Mouse (Mus musculus) kidney, postnatal 36 days (tissue): ENCODE data around the gene Sod1.

Experiments used
- DNase-seq, 2 experiments: peaks; one replicate each; pipeline ENCODE4 v3.0.0; 2021 to 2022; ENCODE audit warnings: mixed read lengths in 2 of 2

The Sod1 gene

DNA sequence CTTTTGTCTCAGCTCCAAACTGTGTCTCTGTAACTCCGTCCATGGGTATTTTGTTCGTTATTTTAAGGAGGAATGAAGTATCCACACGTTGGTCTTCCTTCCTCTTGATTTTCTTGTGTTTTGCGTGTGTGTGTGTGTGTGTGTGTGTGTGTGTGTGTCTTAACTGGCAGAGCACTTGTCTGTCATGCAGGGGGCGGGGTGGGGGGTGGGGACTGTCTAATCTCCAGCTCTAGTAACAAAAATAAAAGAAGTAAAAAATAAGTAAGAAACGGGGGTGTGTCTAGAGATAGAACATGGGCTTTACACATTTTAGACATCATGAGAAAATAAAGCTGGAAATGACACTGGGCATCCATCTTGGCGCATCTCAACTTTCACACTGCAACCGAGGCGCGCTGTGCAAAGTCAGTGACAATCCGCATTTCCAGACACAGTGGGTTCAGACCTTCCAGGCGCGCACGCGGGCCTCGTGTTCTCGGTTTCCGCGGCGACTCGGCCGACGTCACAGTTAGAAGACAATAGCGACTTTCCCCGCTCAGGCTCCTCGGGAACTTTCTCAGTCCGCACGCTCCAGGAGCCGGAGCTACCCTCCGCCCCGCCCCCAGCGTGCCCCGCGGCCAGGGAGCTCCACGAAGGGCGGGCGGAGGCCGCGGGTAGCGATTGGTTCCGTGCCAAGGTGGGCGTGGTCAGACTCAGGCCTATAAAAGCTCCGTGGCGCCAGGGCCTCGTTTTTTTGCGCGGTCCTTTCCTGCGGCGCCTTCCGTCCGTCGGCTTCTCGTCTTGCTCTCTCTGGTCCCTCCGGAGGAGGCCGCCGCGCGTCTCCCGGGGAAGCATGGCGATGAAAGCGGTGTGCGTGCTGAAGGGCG, at the start of gene Sod1:
Gene Sod1 (plus strand): TSS at position 729 of the 866 bp plus-strand sequence.
- peak; percentile 95 to 98 for DNase-seq

DNA sequence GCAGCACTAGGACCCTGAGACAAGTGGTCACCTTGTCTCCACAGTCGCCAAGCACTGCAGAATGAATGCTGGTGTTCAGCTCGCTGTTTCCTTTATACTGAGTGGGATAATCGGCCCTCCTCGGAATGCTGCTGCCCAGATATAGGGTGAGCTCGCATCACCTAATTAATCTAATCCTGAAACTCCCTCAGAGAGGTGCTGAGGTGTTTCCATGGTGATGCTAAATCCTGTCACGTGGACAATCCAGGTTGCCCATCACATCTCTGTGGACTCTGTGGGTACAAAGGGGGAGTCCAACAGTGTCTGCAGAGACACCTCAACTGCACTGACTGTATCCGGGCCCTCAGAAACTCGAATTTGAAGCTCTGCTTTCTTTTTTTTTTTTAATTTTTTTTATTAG, 49.1 kb upstream of the Sod1 start:
- no peak for DNase-seq

DNA sequence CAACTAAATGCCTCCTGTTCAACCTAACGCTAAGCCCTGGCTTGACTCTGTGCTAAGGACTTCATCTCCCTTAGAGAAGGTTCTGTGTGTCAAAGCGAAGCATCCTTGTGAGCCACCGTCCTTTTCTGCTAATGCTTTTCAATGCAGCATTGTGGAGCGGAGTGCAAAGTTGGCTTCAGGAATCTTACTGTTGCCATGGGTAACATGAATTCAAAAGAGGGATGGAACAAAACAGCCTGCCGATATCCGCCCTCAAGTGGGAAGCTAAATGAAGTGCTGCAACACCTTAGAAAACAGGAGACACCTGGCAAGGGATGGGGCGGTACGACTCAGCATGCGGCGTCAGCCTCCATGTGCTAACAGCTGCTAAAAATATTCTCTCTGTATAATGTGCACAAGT, 44.1 kb upstream of the Sod1 start:
- no peak for DNase-seq

DNA sequence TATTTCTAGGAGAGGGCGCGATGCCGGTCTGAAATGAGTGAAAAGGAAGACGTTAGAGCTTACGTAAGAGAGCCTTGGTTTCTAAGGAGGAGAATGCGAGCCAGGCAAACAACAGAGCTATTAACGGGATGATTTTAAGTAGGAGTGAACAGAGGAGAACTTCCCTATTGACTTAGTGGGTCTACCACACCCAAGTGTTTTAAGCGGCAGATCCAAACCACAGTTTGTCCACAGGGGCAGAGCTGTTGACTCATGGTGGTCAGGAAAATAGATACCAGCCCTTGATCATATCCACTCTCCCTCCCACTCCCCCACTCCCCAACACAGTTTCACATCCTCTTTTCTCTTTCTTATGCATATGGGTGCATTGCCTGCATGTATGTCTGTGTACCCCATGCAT, 43.1 kb upstream of the Sod1 start:
- no peak for DNase-seq

DNA sequence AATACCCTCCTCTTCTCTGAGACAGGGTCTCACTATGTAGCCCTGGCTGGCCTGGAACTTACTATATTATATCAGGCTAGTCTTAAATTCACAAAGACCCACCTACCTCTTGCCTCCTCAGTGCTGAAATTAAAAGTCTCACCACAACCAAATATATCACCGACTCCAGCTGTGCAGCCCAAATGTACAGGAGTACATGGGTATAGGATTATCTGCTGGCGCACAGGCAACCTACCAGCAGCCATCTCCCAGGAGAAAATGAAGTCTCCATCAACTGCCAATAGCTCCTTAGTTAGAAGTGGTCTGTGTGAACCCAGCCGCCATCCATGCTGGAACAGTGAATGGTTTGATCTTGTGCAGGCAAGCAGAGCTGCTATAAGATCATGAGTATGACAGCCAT, 42.1 kb upstream of the Sod1 start:
- DNase-seq: no peak

DNA sequence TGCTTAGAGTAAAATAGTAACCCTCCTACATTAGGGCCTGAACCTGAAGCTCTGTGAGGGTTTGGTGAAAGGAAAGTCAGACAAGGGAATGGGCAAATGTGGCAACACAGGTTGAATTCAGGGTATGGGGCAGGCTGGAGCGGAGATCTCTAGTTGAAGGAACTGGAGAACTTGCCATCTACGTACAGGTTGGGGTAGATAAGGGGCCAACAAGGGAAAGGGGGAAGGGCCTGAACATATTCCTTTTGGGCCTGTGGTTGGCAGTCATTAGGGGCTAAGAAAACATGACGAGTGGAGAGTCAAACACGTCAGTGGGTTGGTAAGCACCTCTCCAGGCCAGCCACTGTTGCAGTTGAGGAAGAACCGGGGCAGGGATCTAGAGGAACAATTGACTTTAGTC, 40.7 kb upstream of the Sod1 start:
- no peak for DNase-seq

DNA sequence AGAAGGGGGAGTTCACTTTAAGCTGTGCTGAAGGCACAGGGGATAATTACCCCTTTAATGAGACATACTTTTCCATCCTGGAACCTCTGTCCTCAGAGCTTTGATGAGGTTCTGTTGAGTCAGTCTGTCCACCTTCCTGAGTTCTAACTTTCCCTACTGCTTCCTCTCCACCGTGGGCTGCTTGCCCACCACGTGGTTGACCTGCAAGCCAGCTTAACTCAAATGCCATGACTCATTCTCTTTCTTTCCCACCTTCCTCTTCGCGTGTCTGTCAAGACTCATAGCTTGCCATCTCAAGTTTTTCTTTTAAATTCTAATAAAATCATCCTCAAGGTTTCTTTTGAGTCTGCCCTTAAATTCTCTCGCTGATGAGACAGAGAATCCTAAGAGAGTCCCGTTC, 39.6 kb upstream of the Sod1 start:
- no peak for DNase-seq

DNA sequence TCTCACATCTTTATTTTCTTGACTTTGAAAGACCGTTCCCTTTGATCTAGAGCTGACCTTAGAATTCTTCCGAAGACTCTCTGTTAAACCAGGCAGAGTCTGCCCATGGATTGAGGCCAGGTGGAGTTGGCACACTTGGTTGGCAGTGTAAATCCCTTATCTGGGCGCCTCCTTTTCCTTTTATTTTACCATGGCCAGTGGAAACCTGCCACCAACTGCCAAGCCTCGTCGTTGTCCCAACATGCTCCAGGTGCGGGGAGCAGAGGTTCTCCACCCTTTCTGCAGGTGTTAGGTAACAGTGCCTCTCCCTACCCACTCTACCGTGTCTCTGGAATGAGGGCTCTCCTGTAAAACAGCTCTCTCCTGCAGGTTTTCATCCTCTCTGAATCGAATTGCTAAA, 38.9 kb upstream of the Sod1 start:
- no peak for DNase-seq

DNA sequence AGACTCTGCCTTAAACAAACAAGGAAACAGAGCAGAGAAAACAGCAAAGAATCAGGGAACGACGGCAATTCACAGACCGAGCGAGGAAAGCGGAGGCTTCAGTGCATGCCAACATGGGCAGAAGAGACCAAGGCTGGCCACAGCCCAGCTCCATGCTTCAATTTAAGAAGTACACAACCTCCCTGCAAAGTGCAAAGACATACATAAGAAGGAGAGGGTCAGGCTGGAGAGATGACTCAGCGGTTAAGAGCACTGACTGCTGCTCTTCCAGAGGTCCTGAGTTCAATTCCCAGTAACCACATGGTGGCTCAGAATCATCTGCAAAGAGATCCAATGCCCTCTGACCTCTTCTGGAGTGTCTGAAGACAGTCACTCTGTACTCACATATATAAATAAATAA, 36.4 kb upstream of the Sod1 start:
- DNase-seq: no peak

DNA sequence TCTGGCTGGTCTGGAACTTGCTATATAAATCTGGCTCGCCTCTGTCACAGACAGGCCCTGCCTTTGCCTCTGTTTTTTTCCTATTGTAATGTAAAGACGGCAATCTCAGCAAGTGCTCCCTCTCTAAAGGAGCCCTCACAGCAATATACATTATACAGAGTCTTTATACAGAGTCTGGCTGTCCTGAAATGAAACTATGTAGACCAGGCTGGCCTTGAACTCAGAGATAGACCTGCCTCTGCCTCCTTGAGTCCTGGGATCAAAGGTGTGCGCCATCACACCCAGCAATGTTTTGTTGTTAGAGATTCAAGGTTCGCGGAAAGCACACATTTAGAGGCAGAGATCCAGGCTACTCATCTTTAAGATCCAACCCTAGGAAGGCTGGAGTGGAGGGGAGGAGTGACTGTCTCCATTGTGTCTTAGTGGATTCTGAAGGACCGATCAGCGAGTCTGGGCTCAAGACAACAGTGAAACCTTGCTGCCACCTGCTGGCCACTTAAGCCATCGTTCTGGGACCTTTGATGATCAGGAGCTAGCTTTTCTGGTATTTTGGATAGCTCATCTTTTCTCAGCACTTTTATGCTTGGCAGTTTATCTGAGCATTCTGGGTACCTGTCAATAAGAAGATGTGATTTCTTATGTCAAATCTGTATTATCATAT, 34.5 kb upstream of the Sod1 start:
- peak; percentile 80 to 91 for DNase-seq

DNA sequence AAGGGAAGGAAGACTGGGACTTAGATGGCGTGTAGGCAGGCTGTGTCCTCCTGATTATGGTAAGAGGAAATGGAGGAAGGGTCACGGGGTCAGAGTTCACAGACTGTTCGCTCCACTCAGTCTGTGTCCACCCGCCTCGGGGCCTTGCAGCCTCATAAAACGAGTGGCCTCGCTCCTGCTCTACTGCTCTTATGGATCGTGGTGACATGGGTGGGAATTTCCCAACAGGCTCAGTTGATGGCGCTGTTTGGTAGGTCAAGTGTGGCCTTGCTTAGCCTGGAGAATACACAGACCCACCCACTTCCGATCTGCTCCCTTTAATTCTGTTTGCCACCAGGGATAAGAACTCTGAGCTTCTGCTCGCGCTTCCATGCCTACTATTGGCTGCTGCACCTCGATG, 33.1 kb upstream of the Sod1 start:
- peak; percentile 56 to 67 for DNase-seq

DNA sequence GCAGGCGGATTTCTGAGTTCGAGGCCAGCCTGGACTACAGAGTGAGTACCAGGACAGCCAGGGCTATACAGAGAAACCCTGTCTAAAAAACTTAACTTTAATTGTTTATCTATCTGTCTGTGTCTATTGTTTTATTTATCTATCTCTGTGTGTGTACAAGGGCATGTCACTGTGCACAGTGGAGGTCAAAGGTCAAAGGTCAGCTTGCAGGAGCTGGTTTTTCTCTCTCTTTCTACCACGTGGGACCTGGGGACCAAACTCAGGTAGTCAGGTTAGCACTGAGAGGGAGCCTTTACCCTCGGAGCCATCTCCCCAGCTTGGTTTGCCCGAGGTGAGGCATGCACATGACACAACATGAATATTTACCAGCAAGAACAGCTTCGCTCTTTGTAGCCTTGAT, 29.3 kb upstream of the Sod1 start:
- DNase-seq: no peak

DNA sequence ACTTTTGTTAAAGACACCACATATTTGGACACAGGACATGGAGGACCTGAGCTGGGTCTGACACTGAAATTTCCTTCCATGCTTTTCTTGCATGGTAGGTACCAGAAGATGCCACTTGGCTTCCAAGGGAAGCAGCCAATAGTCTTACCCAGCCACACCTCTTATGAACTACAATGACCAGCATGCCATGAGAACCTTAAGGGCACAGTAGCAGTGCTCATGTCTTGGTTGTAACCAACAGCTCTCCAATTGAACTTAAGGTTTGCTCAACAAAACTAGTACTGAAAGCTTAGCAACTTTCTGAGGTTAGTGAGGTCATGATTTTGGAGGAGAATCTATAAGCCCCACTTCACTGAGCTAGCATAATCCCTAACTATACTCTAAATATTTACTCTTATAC, 26.8 kb upstream of the Sod1 start:
- no peak for DNase-seq

DNA sequence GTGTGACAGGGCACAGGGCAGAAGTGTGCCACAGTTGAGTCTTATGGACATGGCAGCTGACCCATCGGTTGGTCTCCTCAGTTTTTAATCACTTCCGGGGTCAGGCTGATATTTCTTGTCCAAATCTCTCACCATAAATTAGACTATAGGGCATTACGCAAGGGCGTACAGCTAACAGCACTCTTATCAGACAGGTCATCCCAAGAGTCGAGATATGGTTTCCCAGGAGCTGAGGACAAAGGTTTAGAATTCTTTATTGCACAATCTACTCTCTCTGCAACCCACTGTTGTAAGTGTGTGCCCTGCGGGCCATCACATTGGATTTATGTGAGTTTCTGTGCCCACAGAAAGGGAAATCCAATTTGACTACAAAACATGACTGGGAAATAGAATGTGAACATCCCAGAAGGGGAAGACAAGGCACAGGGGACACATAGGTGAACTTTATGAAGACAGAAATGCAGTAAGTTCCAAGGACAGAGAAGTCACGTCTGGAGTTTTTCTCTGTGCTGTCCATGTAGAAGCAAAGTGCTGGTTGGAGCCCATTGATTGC, 23.8 kb upstream of the Sod1 start:
- DNase-seq: no peak

DNA sequence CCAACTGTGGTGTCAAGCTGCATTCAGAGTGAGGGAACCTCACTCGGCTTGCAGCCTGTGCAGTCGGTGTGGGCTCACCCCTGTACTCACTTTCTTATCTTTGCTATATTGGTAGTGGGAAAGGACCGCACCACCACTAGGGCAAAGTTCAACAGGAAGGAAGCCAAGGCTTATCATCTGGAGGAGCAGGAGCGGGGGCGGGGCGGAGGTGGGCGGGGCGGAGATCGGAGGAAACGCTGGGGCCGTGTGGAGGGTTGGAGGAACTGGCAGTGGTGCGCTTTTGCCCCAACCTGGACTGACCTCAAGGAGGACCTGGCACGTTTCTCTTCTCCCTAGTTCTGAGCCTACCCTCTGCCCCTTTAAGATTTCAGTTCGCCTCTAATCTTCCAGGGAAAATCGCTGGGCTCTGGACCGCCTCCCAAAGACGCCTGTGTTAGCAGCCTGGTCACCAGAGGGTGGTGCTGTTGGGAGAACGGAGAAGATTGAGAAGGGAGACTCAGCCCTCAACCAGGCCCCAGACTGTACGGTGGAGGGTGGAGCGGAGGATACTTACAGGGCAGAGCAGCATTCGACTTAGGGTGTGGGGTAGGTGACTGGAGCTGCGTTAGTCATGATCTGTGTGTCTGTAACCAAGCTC, 23.1 kb upstream of the Sod1 start:
- DNase-seq: peak; percentile 82 to 88

DNA sequence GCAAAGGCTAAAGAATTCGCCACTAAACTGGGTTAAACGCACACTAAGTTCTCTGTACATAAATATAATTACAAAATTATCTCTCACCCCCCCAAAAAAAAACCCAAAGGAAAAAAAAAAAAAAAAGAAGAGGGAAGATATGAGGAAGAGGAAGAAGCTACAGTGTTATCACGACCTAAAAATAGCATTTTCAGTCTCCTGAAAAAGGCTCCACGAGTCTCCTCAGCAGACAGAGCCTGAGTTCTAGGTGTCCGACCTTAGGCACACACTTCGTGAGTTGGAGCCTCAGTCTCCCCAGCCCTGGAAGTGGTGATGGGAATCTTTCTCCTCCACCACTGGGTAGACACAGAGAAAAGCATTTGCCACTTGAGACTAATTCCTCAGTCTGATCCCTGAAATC, 21.9 kb upstream of the Sod1 start:
- DNase-seq: no peak

DNA sequence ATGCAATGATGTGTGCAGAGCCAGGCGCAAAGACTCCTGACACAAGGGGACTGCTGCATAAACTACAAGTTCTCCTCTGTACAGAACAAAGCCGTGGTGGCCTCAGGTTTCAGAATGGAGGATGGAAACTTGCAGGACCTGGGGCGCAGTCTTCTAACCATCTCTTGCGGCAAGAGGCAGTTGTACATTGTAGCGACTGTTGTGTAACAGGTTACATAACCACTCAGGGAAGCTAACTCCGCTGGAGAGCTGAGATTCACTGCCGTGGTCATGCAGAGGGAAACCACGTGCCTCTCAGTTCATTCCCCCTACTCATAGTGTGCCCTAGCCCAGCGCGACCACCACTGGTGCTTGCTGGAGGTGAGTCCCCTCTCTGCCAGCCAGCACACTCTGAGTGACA, 21.4 kb upstream of the Sod1 start:
- peak; percentile 23 to 62 for DNase-seq

DNA sequence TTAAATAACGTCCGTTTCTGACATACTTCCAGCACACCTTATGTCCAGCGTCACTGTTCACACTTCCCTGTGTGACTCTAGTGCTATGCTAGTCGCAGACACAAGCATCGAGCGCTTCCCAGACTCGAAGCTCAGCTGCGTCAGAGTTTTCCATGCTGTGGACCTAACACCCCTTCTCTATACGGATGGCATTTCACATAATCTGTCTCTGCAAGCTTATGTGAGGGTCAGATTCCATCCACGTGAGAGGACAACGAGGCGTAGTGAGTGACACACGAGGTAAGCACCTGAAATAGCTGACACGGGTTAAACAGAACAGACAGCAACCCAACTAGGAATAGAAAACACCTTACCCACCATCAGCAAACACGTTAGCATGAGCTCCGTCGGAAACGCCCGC, 18.4 kb upstream of the Sod1 start:
- DNase-seq: no peak

DNA sequence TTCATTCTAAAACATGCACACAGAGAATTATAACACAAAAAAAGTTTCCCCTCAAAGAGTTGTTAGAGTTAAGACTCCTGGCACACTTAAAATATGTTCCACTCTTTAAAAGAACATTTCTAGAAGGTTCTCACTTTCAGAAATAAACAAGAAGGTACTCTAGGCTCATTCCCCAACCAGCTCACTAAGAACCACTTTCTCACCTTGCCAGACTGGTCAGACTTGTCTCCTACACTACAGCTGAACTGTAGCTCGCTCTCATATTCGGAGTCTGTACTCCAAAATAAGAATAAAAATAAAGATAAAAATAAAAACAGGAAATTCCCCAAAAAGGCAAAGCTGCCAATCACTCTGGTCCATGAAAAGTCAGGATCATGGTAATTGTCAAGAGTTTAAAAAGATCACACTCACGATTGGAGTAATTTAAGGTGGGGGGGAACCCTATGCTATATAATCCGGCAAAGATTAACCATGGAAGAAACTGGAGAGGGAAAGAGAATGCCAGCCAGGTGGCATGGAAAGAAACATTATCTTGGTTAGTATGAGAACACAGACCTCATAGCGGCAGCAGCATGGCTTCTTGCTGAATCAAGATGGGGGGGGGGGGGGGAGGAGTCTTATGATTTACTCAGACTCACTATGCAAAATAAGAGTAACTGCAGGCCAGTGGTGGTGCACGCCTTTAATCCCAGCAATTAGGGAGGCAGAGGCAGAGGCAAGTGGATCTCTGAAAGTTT, 17.2 kb upstream of the Sod1 start:
- no peak for DNase-seq

DNA sequence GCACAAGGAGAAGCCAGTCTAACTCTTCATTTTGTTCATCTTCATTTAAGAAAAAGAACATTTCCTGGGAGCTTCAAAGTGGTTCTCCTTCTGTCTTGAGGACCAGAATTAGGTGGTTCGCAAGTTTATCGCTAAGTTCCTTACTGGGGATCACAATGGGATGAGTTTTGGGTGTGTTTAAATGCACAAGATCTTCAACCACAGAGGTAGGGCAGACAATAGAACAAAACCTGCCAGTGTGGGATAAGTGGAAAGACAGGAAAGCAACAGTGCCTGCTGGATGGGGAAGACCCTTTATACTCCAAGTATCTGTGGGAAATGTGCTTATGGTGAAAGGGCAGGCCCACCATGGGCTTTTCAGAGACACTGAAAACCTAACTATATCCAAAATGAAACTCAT, 15.7 kb upstream of the Sod1 start:
- no peak for DNase-seq

DNA sequence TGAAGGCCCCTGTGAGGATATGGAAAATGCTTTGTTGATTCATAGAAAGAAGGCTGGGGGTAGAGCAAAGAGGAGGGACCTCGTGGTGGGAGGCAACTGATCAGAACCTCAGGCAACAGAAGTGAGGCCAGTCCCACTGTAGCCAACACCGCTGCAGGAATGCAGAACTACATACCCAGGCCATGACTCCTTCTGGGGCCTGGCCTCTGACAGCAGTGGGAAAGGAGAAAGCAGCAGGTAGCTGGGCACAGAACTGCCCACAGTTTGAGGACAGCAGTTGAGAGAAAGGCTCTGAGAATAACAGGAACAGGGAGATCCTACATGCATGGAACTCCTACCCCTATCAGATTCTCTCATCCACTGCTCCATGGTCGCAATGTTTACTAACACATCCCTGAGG, 11.6 kb upstream of the Sod1 start:
- no peak for DNase-seq

DNA sequence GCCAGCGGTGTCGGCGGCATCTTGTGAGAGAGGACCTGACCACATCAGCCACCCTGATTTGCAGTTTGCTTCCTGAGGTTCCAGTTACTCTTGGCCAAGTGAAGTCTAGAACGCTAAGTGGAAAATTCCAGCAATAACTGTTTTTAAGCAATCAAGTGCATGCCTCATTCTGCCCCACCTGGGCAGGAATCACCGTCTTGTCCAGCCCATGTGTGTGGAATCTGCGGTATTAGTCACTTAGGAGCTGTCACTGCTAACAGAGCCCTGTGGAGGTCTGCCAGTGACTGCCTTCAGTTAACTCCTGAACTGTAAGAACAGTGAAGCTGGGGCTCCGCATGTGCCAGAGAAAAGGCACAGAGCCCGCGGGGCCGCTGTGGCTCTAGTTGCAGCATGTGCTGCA, 9.8 kb upstream of the Sod1 start:
- no peak for DNase-seq

DNA sequence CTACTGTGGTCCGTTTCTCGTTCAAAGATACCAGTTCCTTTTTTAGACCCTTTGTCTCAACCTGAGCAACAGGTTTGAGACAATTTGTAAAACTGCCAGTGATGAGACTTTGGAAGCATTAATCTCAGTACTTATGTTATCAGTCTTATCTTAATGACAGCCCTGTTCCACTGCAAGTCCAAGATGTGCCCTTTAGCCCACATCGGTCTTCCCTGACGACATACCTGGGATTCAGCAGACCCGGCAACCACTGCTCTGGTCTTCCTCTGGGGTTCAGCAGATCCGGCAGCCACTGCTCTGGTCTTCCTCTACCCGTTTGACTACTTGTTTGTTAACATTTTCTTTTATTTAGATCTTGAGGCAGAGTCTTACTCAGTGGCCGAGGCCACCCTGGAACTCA, 8.8 kb upstream of the Sod1 start:
- no peak for DNase-seq
